Comparison of ENCODE assay signal across 17 mouse cellular contexts in genomic region chr5:90611388-90611787, GRCm38 (mm10). TPM values are rescaled to one million over a fixed set of nuclear protein-coding genes. Genes with fewer than 3 reads are reported as not detected.
A peak's percentile ranks its signal among the peaks of the same experiment; 100 is the strongest.
DNase-seq lines count a peak whose midpoint lies in the region; ATAC-seq and TF ChIP-seq lines count a peak whose summit lies in the region.
"Had no signal": no experiment of that assay in that cellular context is flagged by ENCODE, and none has a peak within 500 bp of the region (broad histone marks: within the 10 kb centered on the region; RNA-seq: fewer than 3 reads in every experiment).

No protein-coding gene starts in this region.

- 0 out of 2 replicates have a peak, but pooled peaks cover 5% of the 10 kb centered on the region for H3K4me1 ChIP-seq in intestine, postnatal 0 days (replicated peaks; ENCODE audit: control insufficient read depth, insufficient read depth, low read length)
- peaks cover 5% of the 10 kb centered on the region; the same call in 1 of the 2 replicates for H3K4me1 ChIP-seq in stomach, embryonic 16.5 days (ENCODE audit: control insufficient read depth, insufficient read depth, low read length)
- H3K4me1 ChIP-seq in midbrain, embryonic 13.5 days (replicated peaks), result no peaks in the 10 kb centered on the region
- H3K4me1 ChIP-seq: heart, embryonic 10.5 days; midbrain, embryonic 10.5 days had no signal

- H3K4me2 ChIP-seq in intestine, postnatal 0 days (replicated peaks; ENCODE audit: low read depth), result no peak overlapping the region
- H3K4me2 ChIP-seq in stomach, embryonic 16.5 days (ENCODE audit: low read depth, low read length), result no peak overlapping the region
- H3K4me2 ChIP-seq in midbrain, embryonic 13.5 days (replicated peaks), result no peak overlapping the region

- H3K9me3 ChIP-seq in intestine, postnatal 0 days (ENCODE audit: control insufficient read depth), result no peaks in the 10 kb centered on the region
- no peaks in the 10 kb centered on the region for H3K9me3 ChIP-seq in stomach, embryonic 16.5 days (replicated peaks; ENCODE audit: control insufficient read depth, low read length)
- no peaks in the 10 kb centered on the region for H3K9me3 ChIP-seq in midbrain, embryonic 13.5 days
- H3K9me3 ChIP-seq: heart, embryonic 10.5 days; midbrain, embryonic 10.5 days had no signal

- peak; percentile 37 for ATAC-seq in intestine, postnatal 0 days
- peak; percentile 68; the same call in 1 of the 2 replicates for ATAC-seq in stomach, embryonic 16.5 days (ENCODE audit: insufficient read depth, low FRiP score)
- ATAC-seq in midbrain, embryonic 13.5 days, result no peak

- peak overlapping the region; percentile 77 for H3K27ac ChIP-seq in intestine, postnatal 0 days (ENCODE audit: low read depth, low read length)
- H3K27ac ChIP-seq in stomach, embryonic 16.5 days (ENCODE audit: low read length), result peak overlapping the region; percentile 74
- H3K27ac ChIP-seq in midbrain, embryonic 13.5 days, result no peak overlapping the region
- H3K27ac ChIP-seq: heart, embryonic 10.5 days; liver, embryonic 14.5 days; midbrain, embryonic 10.5 days had no signal

- H3K27me3 ChIP-seq in intestine, postnatal 0 days (replicated peaks; ENCODE audit: control insufficient read depth, insufficient read depth, low read length), result no peaks in the 10 kb centered on the region
- H3K27me3 ChIP-seq in stomach, embryonic 16.5 days (ENCODE audit: control insufficient read depth, insufficient read depth, low read length), result no peaks in the 10 kb centered on the region
- no peaks in the 10 kb centered on the region for H3K27me3 ChIP-seq in midbrain, embryonic 13.5 days

- no peak overlapping the region for H3K4me3 ChIP-seq in intestine, postnatal 0 days (ENCODE audit: low read depth, low read length)
- no peak overlapping the region for H3K4me3 ChIP-seq in stomach, embryonic 16.5 days (replicated peaks; ENCODE audit: low read length)
- no peak overlapping the region for H3K4me3 ChIP-seq in midbrain, embryonic 13.5 days (replicated peaks)
- H3K4me3 ChIP-seq: heart, embryonic 10.5 days; midbrain, embryonic 10.5 days had no signal

- intact Hi-C loops in heart, postnatal 14 days (cut with DNase I), result no loop called here

- H3K36me3 ChIP-seq in intestine, postnatal 0 days (ENCODE audit: control insufficient read depth, insufficient read depth), result peaks cover 18% of the 10 kb centered on the region
- H3K36me3 ChIP-seq in stomach, embryonic 16.5 days (ENCODE audit: control insufficient read depth, insufficient read depth, low read length), result no peaks in the 10 kb centered on the region
- no peaks in the 10 kb centered on the region for H3K36me3 ChIP-seq in midbrain, embryonic 13.5 days
- H3K36me3 ChIP-seq: heart, embryonic 10.5 days; midbrain, embryonic 10.5 days had no signal

- DNase-seq in lung, postnatal 25 days (ENCODE audit: low spot score), result peak; percentile 18
- no peak for DNase-seq in lung, postnatal 10 days
- peak; percentile 17 for DNase-seq in Muller cell, postnatal 12 days (ENCODE audit: inconsistent ontology term)
- no peak for DNase-seq in thymus, postnatal 10 days (ENCODE audit: low spot score in 2 of 2)
- no peak for DNase-seq in heart, postnatal 14 days
- DNase-seq: adrenal gland, adult 8-10 months; cerebellum, adult 9-10 months; kidney, adult 2 months; right cerebral cortex, postnatal 14 days had no signal

- WGBS in intestine, postnatal 0 days, result 70% methylated on average over 3 of the region's 3 CpGs
- 62% methylated on average over 3 of the region's 3 CpGs for WGBS in stomach, embryonic 16.5 days
- WGBS in midbrain, embryonic 13.5 days, result 89% methylated on average over 3 of the region's 3 CpGs

- no peak overlapping the region for H3K9ac ChIP-seq in intestine, postnatal 0 days (ENCODE audit: low read depth, low read length)
- H3K9ac ChIP-seq in stomach, embryonic 16.5 days (ENCODE audit: low read length), result no peak overlapping the region
- no peak overlapping the region for H3K9ac ChIP-seq in midbrain, embryonic 13.5 days (replicated peaks)
- H3K9ac ChIP-seq: liver, embryonic 14.5 days had no signal

- TF ChIP-seq CTCF in intestine, postnatal 0 days (IDR thresholded peaks at IDR 0.05; ENCODE audit: low read depth), result no peak

RNA-seq across cellular contexts. Expression of gene Rassf6, which starts 29.1 kb away (rescaled TPM):
- 28.7 and 30.7 TPM in 2 replicates for polyA plus RNA-seq in intestine, postnatal 0 days (2015; fragmentation: Nextera tagmentation; extraction: Ambion mirVana)
- polyA plus RNA-seq in stomach, embryonic 16.5 days (2015; fragmentation: Nextera tagmentation; extraction: Ambion mirVana), result 10.3 and 12.3 TPM in 2 replicates
- total RNA-seq in heart, postnatal 14 days (2021), result not detected
- polyA plus RNA-seq in midbrain, embryonic 13.5 days (2015; fragmentation: Nextera tagmentation; extraction: Ambion mirVana), result 0.40 and 0.57 TPM in 2 replicates
- polyA plus RNA-seq: midbrain, embryonic 10.5 days had no signal

RNA-seq across cellular contexts. Expression of gene 5830473C10Rik, which starts 50.5 kb away (rescaled TPM):
- polyA plus RNA-seq in intestine, postnatal 0 days (2015; fragmentation: Nextera tagmentation; extraction: Ambion mirVana), result 0.35 and 0.63 TPM in 2 replicates
- polyA plus RNA-seq in stomach, embryonic 16.5 days (2015; fragmentation: Nextera tagmentation; extraction: Ambion mirVana), result 0.12 and 0.14 TPM in 2 replicates
- not detected for total RNA-seq in heart, postnatal 14 days (2021)
- polyA plus RNA-seq in midbrain, embryonic 13.5 days (2015; fragmentation: Nextera tagmentation; extraction: Ambion mirVana), result not detected in 2 replicates
- total RNA-seq: adrenal gland, adult 8-10 months had no signal
- polyA plus RNA-seq: hindbrain, embryonic 11.5 days; limb, embryonic 11.5 days; midbrain, embryonic 10.5 days had no signal

Comparison
In these comparisons a context has a peak if more than half of its experiments do, and no peak if none do; other contexts are left out.
1. DNase-seq: peak in lung, postnatal 25 days (single experiment) and Muller cell, postnatal 12 days (single experiment); none in lung, postnatal 10 days (single experiment), thymus, postnatal 10 days (0 of 2) and heart, postnatal 14 days (0 of 2).